Mouse (Mus musculus): ENCODE measurements around the gene Arg2. TPM values are rescaled to one million over a fixed set of nuclear protein-coding genes. Genes with fewer than 3 reads are reported as not detected.

Arg2 gene
- polyA plus RNA-seq, 1 experiment from 2014 or later: 36.1 TPM

DNA sequence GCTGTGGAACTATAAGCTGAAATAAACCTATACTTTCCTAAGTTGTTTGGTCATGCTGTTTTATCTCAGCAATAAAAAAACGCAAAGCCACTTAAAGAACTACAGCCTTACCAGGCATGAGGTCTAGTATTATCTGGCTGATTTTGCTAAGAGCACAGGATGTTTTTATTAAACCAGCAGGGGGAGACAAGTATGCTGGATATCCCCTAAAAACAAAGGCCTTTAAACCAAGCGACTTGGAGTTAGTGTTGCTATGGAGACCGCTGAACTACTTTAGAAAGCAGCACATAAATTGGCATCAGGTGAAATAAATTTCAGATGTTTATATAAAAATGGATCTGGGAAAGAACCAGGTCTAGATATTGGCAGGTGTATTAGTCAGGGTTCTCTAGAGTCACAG lies 7.8 kb upstream of the Arg2 start:
- H3K9me3 ChIP-seq (ENCODE audit: control insufficient read depth, low read length): no peaks in the 10 kb centered on the region
- no peak overlapping the region for H3K27ac ChIP-seq (ENCODE audit: low read depth, low read length)
- no peak overlapping the region for H3K9ac ChIP-seq (replicated peaks; ENCODE audit: low read depth, low read length)
- H3K36me3 ChIP-seq (ENCODE audit: control insufficient read depth, insufficient read depth, low read length): no peaks in the 10 kb centered on the region
- no peaks in the 10 kb centered on the region for H3K4me1 ChIP-seq (ENCODE audit: control insufficient read depth, insufficient read depth, low read length)
- no peak overlapping the region for H3K4me3 ChIP-seq (ENCODE audit: low read depth, low read length)
- no peak; the same call in 1 of the 2 replicates for ATAC-seq (ENCODE audit: low read depth)
- H3K27me3 ChIP-seq (ENCODE audit: control insufficient read depth, insufficient read depth, low read length): no peaks in the 10 kb centered on the region
- WGBS: 35% methylated on average over 3 of the region's 3 CpGs
- no peak overlapping the region for H3K4me2 ChIP-seq (ENCODE audit: low read depth, low read length)

GRCm38 (mm10) chr12:79131178-79131675 lies 650 bp downstream of the Arg2 start:
- H3K27me3 ChIP-seq (ENCODE audit: control insufficient read depth, insufficient read depth, low read length): peaks cover 6% of the 10 kb centered on the region
- peak overlapping the region; percentile 71 for H3K4me2 ChIP-seq (ENCODE audit: low read depth, low read length)
- H3K4me3 ChIP-seq (ENCODE audit: low read depth, low read length): peak overlapping the region; percentile 45
- under 1% methylated on average over 22 of the region's 22 CpGs for WGBS
- H3K27ac ChIP-seq (ENCODE audit: low read depth, low read length): peak overlapping the region; percentile 34; the same call in 1 of the 2 replicates
- ATAC-seq (ENCODE audit: low read depth): no peak
- H3K36me3 ChIP-seq (ENCODE audit: control insufficient read depth, insufficient read depth, low read length): no peaks in the 10 kb centered on the region
- H3K9me3 ChIP-seq (ENCODE audit: control insufficient read depth, low read length): no peaks in the 10 kb centered on the region
- peak overlapping the region; percentile 51 for H3K9ac ChIP-seq (replicated peaks; ENCODE audit: low read depth, low read length)
- 0 out of 2 replicates have a peak, but pooled peaks cover 5% of the 10 kb centered on the region for H3K4me1 ChIP-seq (ENCODE audit: control insufficient read depth, insufficient read depth, low read length)

GRCm38 (mm10) chr12:79131706-79132460 lies 1.3 kb downstream of the Arg2 start:
- 27% methylated on average over 5 of the region's 5 CpGs for WGBS
- Histone ChIP-seq H3K9ac (replicated peaks; ENCODE audit: low read depth, low read length) (peak overlapping the region; percentile 51), H3K4me1 (ENCODE audit: control insufficient read depth, insufficient read depth, low read length) (0 out of 2 replicates have a peak, but pooled peaks cover 5% of the 10 kb centered on the region), H3K4me2 (ENCODE audit: low read depth, low read length) (peak overlapping the region; percentile 71), H3K9me3 (ENCODE audit: control insufficient read depth, low read length) (no peaks in the 10 kb centered on the region), H3K36me3 (ENCODE audit: control insufficient read depth, insufficient read depth, low read length) (no peaks in the 10 kb centered on the region), H3K27me3 (ENCODE audit: control insufficient read depth, insufficient read depth, low read length) (peaks cover 6% of the 10 kb centered on the region), H3K4me3 (ENCODE audit: low read depth, low read length) (peak overlapping the region; percentile 45), H3K27ac (ENCODE audit: low read depth, low read length) (peak overlapping the region; percentile 34; the same call in 1 of the 2 replicates)
- no peak for ATAC-seq (ENCODE audit: low read depth)

- Histone ChIP-seq H3K27me3 (ENCODE audit: control insufficient read depth, insufficient read depth, low read length) (peaks cover 6% of the 10 kb centered on the region), H3K4me2 (ENCODE audit: low read depth, low read length) (no peak overlapping the region), H3K9me3 (ENCODE audit: control insufficient read depth, low read length) (no peaks in the 10 kb centered on the region), H3K27ac (ENCODE audit: low read depth, low read length) (no peak overlapping the region), H3K9ac (replicated peaks; ENCODE audit: low read depth, low read length) (no peak overlapping the region), H3K36me3 (ENCODE audit: control insufficient read depth, insufficient read depth, low read length) (no peaks in the 10 kb centered on the region), H3K4me1 (ENCODE audit: control insufficient read depth, insufficient read depth, low read length) (0 out of 2 replicates have a peak, but pooled peaks cover 5% of the 10 kb centered on the region), H3K4me3 (ENCODE audit: low read depth, low read length) (no peak overlapping the region)
- ATAC-seq (ENCODE audit: low read depth): no peak
- WGBS: 50% methylated on average over 8 of the region's 8 CpGs
These were observed 4.1 kb downstream of the Arg2 start for GRCm38 (mm10) chr12:79134676-79135075.

DNA sequence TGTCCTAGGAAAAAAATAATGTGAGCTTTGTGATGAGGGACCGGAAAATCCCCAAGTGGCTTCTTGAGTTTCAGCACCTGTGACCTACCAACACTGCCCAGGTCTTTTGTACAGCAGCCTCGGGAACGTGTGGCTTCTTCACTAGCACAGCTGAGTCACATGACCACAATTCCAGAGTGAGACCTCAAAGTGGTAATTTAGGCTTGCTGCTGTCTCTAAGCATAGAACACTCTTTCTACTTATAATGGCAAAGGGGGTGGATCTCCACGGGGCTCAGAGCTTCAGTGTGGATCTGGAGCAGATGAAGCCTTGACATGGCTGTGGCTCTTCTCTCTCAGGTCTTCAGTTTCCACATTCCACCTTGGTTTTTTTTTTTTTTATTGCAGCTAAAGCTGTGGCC lies 4.5 kb downstream of the Arg2 start:
- Histone ChIP-seq H3K4me1 (ENCODE audit: control insufficient read depth, insufficient read depth, low read length) (0 out of 2 replicates have a peak, but pooled peaks cover 5% of the 10 kb centered on the region), H3K4me3 (ENCODE audit: low read depth, low read length) (no peak overlapping the region), H3K4me2 (ENCODE audit: low read depth, low read length) (no peak overlapping the region), H3K9me3 (ENCODE audit: control insufficient read depth, low read length) (no peaks in the 10 kb centered on the region), H3K27ac (ENCODE audit: low read depth, low read length) (no peak overlapping the region), H3K9ac (replicated peaks; ENCODE audit: low read depth, low read length) (no peak overlapping the region), H3K36me3 (ENCODE audit: control insufficient read depth, insufficient read depth, low read length) (no peaks in the 10 kb centered on the region), H3K27me3 (ENCODE audit: control insufficient read depth, insufficient read depth, low read length) (peaks cover 6% of the 10 kb centered on the region)
- WGBS: 34% methylated on average over 4 of the region's 4 CpGs
- ATAC-seq (ENCODE audit: low read depth): no peak

DNA sequence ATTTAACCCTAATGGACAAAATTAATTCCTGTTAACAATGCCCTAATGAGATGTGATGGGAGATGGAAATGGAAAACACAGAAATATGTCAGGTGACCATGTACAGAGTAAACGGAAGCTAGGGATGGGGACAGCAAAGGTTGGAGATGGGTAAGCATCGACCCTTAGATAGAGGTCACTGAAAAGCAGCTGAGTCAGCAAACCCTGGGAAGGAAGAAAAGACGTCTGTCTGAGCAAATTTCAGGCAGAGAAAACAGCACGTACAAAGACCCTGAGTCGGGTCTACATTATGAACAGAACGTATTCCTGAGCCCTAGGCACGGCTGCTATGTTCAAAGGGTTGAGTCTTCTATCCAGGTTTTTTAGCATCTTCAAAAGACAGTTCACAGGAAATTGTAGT lies 6.4 kb downstream of the Arg2 start:
- no peak for ATAC-seq (ENCODE audit: low read depth)
- Histone ChIP-seq H3K4me2 (ENCODE audit: low read depth, low read length) (no peak overlapping the region), H3K9me3 (ENCODE audit: control insufficient read depth, low read length) (no peaks in the 10 kb centered on the region), H3K27me3 (ENCODE audit: control insufficient read depth, insufficient read depth, low read length) (peaks cover 3% of the 10 kb centered on the region; the same call in 1 of the 2 replicates), H3K9ac (replicated peaks; ENCODE audit: low read depth, low read length) (no peak overlapping the region), H3K4me1 (ENCODE audit: control insufficient read depth, insufficient read depth, low read length) (no peaks in the 10 kb centered on the region), H3K27ac (ENCODE audit: low read depth, low read length) (no peak overlapping the region), H3K4me3 (ENCODE audit: low read depth, low read length) (no peak overlapping the region), H3K36me3 (ENCODE audit: control insufficient read depth, insufficient read depth, low read length) (no peaks in the 10 kb centered on the region)
- 76% methylated on average over 7 of the region's 7 CpGs for WGBS

GRCm38 (mm10) chr12:79138999-79139398 lies 8.4 kb downstream of the Arg2 start:
- Histone ChIP-seq H3K9ac (replicated peaks; ENCODE audit: low read depth, low read length) (no peak overlapping the region), H3K4me1 (ENCODE audit: control insufficient read depth, insufficient read depth, low read length) (no peaks in the 10 kb centered on the region), H3K27ac (ENCODE audit: low read depth, low read length) (no peak overlapping the region), H3K9me3 (ENCODE audit: control insufficient read depth, low read length) (no peaks in the 10 kb centered on the region), H3K27me3 (ENCODE audit: control insufficient read depth, insufficient read depth, low read length) (no peaks in the 10 kb centered on the region), H3K4me3 (ENCODE audit: low read depth, low read length) (no peak overlapping the region), H3K4me2 (ENCODE audit: low read depth, low read length) (no peak overlapping the region), H3K36me3 (ENCODE audit: control insufficient read depth, insufficient read depth, low read length) (no peaks in the 10 kb centered on the region)
- ATAC-seq (ENCODE audit: low read depth): no peak

- H3K4me3 ChIP-seq (ENCODE audit: low read depth, low read length): no peak overlapping the region
- no peak overlapping the region for H3K4me2 ChIP-seq (ENCODE audit: low read depth, low read length)
- H3K27ac ChIP-seq (ENCODE audit: low read depth, low read length): no peak overlapping the region
- H3K36me3 ChIP-seq (ENCODE audit: control insufficient read depth, insufficient read depth, low read length): no peaks in the 10 kb centered on the region
- H3K9ac ChIP-seq (replicated peaks; ENCODE audit: low read depth, low read length): no peak overlapping the region
- 76% methylated on average over 1 of the region's 1 CpGs for WGBS
- no peaks in the 10 kb centered on the region for H3K27me3 ChIP-seq (ENCODE audit: control insufficient read depth, insufficient read depth, low read length)
- no peak for ATAC-seq (ENCODE audit: low read depth)
- H3K9me3 ChIP-seq (ENCODE audit: control insufficient read depth, low read length): no peaks in the 10 kb centered on the region
- H3K4me1 ChIP-seq (ENCODE audit: control insufficient read depth, insufficient read depth, low read length): no peaks in the 10 kb centered on the region
These were observed 8.8 kb downstream of the Arg2 start for GRCm38 (mm10) chr12:79139417-79139816.

DNA sequence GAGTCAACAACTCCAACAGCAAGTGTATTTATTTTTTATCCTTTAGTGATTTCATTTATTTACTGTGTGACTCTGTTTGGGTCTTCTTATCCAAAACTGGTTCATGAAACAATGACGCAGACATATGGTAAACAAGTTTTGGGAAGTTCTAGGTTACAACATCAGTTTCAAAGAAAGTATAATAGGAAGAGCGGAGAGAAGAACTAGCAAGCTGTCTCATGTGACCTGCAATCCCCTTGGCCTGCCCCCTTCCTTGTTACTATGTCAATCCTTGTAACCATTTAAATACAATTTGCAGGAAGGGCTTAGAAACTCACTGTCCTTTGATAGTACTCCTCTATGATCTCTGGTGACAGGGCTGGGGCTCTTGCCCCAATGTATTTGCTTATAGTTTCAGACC lies 10.2 kb downstream of the Arg2 start:
- Histone ChIP-seq H3K27me3 (ENCODE audit: control insufficient read depth, insufficient read depth, low read length) (no peaks in the 10 kb centered on the region), H3K27ac (ENCODE audit: low read depth, low read length) (no peak overlapping the region), H3K4me2 (ENCODE audit: low read depth, low read length) (no peak overlapping the region), H3K4me3 (ENCODE audit: low read depth, low read length) (no peak overlapping the region), H3K36me3 (ENCODE audit: control insufficient read depth, insufficient read depth, low read length) (no peaks in the 10 kb centered on the region), H3K9me3 (ENCODE audit: control insufficient read depth, low read length) (no peaks in the 10 kb centered on the region), H3K4me1 (ENCODE audit: control insufficient read depth, insufficient read depth, low read length) (no peaks in the 10 kb centered on the region), H3K9ac (replicated peaks; ENCODE audit: low read depth, low read length) (no peak overlapping the region)
- WGBS: 88% methylated on average over 2 of the region's 2 CpGs
- ATAC-seq (ENCODE audit: low read depth): no peak

Measured in neural tube, embryonic 14.5 days (tissue).